Mouse (Mus musculus) embryonic fibroblast, embryonic 13.5 days (primary cell): Measurements from ENCODE around the gene Fam129a.

Experiments used
- CTCF ChIP-seq: IDR thresholded peaks from 2 replicates; pipeline ENCODE4 v1.5.1; 2011; ENCODE audit warnings: mild to moderate bottlenecking, control low read depth, low read length, moderate library complexity, borderline replicate concordance; ENCODE audit not compliant: insufficient read depth
- POLR2A ChIP-seq: IDR thresholded peaks from 2 replicates; pipeline ENCODE4 v1.6.1; 2011; ENCODE audit warnings: low read depth, mild to moderate bottlenecking, control low read depth, low read length, moderate library complexity

DNA sequence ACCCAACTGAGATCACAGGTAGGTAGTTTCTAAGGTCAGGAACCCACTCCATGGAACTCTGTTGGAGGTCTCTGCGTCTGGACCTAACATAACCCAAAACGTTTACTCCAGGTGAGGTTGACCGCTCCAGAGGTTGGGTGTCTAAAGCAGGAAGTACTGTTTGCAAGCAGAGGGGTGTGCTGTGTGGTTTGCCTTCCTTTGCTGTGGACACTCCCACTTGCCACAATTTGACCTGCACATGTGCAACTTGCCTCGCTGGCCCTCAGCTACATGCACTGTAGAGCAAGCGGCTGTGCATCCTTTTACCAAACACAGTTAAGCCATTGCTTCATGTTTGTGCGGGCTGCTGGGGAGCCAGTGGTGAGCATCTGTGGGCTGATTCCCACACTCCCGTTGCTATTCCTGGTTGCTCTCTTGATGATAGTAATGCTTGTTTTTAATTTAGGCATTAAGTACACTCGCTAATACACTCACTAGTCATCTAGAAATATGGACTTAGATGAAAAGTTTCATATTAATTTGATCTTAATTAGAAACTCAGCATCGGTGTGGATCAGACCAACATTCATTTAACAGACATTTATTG is 99.1 kb downstream of the Fam129a start:
- no peak for TF ChIP-seq POLR2A
- TF ChIP-seq CTCF = no peak
